Mouse (Mus musculus) adrenal gland (tissue): ENCODE measurements around the gene Vwce.

Experiments used
- intact Hi-C: fragments of 180-260 bp; cut with DNase I; formaldehyde crosslinking; loops from one replicate; pipeline ENCODE4 v1.15.1; 2025

Vwce gene

DNA sequence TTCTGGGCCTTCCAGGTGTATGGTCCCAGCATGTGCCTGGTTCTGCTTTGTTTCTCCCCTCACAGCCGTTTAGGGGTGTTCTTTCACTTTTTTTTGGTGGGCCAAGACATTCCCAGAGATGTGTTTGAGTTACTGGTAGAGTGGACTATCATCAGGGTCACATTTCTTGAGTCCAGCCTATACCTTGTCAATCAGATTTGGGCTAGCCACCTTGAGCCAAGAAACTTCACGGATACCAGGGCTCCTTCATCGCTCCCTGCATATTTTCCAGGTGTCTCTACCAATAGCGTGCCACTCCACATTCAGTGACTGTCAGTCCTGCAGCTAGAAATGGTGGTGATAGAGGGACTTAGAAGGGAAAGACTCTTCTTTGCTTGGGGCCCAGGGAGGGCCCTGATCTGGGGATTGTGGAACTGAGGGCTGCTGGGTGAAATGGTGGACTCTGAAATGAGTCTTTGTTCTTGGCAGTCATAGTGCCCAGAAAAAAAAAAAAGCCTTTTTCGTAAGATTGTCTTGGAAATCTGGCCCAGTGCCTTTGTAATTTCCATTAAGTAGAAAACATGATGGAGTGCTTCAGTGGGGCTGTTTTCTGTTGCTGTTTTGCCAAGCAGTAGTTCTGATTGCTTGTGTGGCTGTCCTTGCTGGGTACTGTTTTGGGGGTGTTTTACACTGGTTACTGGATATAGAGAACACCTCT lies 55.6 kb downstream of the Vwce start:
- intact Hi-C loops: no loop called here

DNA sequence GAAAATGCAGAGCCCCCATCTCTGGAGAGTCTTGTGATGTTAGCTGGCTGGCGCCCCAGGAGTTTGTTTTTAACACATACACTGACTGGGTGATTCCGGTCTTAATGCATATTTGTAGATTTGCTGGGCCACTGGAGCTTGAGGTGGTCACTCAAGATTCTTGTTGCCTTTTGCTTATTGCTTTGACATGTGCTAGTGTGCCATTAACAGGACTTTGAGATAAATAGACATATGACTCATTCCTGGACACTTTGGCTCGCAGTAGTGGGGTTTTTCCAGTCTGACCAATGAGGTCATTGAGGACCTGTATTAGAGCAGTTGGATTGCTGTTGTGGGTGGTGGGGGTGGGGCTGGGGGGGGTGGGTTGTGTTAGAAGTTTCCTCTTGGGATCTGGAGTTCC lies 56.3 kb downstream of the Vwce start:
- intact Hi-C loops: no loop called here

DNA sequence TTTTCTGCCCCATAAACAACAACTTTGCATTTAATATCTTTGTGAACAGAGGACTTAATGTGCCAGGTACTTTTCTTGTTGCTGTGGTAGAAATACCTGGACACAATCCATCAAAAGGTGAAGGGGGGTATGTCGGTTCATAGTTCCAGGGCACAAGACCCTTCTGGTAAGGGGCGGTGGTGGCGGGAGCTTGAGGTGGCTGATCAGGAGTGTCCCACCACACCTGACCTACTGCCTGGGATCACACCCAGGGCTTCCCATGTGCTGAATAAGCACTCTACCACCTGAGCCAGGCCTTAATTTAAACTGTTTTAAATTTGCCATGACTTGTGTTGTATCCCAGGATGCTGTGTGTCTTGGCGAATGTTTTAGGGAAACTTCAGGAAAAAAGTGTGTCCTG lies 57.1 kb downstream of the Vwce start:
- intact Hi-C loops: no loop called here

DNA sequence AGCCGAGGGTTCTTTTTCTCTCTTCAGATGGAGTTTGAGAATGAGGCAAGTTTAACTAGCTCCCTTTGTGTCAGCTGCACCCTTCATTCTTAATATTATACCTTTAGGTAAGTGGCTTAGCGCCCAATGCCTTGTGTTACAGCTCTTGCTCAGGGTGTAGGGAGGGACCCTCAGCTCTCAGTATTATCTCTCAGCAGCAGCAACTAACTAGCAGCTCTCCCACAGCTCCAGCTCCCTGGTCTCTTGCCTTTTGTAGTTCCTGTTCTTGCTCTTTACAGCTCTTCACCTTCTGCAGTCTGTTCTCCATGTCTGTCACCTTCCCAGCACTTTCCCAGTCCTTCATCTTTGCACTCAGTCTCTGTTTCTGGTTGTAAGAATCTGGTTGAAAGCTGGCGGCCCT lies 57.6 kb downstream of the Vwce start:
- intact Hi-C loops: no loop called here

DNA sequence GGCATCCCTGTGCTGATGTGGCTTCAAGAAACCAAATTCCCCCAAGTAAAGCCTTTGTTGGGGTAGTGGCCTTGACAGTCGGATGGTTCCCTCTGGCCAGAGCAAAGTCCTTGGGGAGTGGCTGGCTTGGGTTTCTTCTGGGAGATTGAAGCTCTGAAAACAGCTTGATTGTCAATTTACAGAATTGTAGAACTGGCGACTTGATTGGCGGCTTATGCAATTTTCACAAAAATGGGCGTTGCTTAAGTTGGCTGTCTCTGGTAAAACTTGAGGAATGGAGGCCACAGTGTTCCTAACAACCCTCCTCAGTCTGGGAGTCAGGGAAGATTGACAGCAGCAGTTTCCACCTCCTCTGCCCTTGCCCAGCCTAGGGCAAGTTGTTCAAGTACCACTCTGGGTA lies 58.3 kb downstream of the Vwce start:
- intact Hi-C loops: no loop called here

DNA sequence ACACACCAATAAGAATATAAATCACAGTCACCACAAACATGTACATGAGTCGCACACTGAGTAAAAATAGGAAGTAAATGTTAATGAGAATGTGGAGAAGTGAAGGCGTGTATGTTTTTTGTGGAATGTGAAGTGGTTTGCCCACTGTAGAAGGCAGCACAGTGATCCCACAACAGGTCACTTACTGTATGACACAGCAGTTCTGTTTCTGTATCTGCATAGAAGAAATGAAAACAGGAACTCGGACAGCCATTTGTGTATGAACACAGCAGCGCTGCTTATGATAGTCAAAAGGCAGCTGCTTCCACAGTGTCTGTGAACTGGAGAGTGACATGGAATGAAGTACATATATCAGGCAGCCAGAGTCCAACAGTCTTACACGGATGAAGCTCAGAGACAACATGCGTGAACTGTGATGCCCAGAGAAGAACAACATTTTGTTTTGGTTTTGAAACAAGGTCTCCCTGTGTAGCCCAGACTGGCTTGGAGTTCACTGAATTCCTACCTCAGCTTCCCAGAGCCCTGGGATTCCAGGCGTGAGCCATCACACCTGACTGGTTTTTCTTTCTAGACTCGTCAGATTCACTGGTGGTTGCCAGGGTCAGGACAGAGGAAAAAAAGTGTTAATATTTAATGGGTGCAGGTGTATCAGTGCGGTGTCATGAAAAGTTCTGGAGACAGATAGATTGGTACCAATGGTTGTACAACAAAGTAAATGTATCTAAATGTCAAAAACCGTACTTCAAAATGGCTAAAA lies 60.1 kb downstream of the Vwce start:
- intact Hi-C loops: no loop called here

DNA sequence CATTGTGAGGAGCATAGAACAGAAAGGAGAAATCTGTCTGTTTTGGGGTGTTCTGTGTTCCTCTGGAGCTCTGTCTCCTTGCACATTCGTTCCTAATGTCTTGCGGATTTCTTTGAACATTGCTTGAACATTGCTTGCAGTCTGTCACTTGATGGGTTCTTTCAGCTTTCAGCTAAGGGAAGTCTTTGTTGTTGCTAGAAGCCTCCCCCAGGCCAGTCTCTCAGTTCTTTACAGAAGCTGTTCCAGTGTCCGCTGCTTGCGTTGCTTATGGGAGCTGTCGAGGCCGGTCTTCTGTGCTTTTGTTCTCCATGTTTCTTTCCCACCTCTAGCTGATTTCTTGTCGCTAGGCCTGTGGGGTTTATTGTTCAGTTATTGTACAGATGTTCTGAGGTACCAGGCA lies 61.8 kb downstream of the Vwce start:
- intact Hi-C loops: no loop called here

DNA sequence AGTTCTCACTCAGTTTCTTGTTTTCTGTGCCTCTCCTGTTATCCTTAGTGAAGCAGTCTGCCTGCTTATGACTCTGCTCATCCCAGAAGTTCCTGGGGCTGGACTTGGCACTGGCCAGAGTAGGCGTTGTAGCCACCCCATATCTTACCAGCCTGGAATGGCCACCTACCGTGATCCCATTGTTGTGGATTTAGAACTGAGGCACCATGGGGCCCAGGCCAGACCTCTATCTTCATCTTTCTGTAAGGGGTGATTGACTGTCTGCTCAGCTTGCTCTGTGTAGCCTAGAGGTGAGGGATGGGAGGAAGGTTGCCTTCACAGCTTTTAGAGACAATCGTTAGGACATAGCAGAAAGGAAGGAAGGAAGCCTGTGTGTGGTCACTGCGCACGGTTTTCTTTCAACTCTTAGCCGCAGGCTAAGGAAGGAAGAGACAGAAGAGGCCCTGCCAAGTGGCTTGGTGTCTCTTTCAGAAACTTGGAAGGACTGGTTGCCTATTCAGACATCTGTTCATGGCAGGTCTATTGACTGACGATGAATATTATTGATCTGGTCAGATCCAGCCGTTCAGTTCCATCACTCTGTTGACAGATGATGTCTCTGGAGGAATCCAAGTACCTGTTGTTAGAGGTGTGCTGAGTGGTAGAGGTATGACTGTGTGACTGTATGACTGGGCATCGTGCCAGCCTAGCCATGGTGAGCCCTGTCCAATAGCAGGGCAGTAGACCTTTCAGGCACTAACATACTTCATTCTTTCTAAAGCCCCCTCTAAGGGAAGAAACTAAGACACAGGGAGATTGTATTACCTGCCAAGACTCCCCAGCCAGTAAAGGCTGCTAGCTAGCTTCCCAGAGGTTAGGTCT lies 64.3 kb downstream of the Vwce start:
- intact Hi-C loops: no loop called here

DNA sequence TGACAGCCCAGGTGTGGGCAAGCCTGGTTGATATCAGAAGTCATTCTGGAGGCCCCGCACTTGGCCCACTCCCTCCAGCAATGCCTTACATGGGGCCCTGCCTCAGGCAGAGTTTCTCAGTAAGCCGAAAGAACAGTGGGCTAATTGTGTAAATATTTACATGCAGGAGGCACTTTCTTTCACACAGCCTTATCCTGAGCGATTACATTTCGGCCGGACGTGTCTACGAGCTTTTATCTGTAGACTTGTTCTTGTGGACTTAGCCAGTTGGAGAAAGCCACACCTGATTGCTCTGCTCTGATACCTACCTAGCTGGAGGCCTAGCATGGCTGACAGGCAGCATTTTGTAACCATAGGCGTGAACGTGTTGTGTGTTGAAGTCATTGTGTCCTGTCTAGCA lies 65.8 kb downstream of the Vwce start:
- intact Hi-C loops: no loop called here

DNA sequence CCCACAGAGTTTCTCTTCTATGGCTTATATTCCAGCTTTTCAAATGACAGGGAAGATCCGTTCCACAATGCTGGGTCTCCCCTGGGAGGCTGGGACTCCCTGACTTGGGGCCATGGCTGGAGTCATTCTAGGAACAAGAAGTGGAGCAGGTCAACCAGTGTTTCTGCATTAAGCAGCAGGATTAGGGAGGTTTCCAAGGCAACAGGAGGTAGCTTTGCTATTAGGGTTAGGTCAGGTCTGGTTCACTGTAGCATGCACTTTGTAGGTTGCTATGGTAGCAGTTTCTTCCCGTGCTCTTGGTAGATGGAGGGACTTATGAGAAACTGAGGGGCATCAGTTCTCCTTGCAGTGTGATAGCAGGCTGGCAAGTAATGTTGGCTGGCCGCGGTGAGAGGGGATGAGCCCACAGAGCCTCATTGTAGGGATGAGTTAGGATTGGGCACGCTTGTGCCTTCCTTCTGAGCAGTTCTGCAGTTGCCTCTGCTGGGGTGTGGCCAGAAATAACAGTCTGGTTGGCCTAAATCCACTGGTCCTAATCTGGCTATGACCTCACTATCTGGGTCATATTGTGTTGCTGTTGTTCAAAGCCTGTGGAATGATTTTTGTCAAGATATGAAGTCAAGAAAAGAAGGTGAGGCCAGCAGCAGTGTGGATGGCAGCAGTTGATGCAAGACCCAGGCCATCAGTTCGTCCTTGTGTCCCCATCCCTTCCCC lies 67.2 kb downstream of the Vwce start:
- intact Hi-C loops: no loop called here

DNA sequence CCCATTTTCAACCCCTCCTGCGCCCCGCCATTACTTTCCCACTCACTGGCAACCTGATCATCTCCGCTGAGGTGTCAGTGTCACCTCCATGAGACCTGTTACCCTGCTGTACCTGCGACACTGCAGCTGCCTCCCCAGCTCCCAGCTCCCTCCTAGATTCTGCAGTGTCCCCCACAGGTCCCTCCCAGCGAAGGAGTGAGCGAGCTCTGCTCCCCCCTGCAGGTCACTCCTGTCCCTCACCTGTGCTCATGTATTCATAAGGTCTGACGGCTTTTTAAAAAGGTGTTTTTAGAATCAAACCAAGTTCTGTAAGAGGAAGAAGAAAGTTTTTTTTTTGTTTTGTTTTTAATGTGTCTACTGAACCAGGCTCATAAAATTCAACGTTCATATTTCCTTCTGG lies 68.1 kb downstream of the Vwce start:
- intact Hi-C loops: no loop called here

DNA sequence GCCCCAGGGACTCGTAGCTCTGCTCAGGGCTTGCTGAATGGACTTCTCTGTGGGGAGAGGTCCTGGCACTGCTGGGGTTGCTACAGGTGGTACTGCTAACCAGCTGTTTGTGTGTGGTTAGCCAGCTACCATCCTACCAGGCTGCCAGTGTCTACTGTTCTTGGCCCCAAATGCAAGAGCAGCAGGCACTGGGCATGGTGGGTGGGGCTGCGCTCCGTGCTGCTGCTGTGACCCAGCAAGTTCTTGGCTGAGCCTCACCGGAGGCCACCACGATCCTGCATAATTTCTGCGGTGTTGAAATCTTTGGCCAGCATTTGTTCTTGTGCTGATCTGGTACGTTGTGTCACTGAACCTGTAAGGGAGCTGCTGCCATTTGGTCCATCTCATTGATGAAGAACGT lies 69.5 kb downstream of the Vwce start:
- intact Hi-C loops: no loop called here

DNA sequence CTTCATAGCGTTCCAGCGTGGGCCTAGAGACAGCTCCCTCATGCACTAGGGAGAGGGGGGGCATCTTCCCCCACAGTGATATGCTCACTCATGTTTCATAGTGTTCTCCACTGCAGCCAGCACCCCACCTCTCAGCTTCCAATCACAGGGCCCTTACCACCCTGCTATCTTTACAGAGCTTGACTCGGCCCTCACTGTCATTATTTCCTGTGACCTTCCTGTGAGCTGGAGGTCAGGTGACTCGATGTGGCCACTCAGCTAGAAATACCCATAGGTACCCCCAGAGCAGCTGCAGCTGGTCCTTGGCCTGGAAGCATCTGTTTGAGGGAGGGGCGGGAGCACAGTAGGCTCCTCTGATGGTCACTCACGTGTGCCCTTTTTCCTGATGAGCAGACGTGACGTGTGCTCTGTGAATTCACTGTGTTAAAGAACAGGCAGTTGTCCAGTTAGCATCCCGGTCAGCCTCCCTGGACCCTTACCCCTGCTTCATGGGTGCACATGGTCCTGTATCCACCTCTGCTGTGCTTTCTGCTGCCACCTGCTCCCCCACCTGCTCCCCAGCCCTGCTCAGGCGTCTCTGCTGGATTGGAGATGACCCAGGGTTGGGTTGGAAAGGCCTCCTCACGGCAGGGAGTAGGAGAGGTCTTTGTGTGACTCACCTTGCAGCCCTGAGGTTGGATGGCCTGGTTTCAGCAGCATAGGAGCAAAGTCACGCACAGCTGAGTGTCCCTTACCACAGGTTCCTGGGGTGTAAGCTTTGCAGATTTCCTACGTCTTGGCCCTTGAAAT lies 73.3 kb downstream of the Vwce start:
- intact Hi-C loops: no loop called here

DNA sequence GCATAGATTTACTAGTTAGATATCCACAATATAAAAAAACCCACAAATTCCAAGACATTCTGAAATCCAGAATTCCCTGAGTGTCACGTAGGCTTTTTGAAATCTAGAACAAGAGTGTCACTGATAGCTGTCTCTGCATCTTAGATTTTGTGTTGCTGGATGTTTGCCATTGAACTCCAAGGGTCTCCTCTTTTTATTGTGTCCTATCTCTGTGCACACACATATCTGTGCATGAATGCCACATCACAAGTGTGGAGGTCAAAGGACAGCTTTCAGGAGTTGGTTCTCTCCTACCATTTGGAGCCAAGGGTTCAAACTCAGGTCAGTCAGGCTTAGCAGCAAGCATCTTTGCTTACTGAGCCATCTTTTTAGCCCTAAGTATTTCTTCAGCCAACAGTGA lies 73.9 kb downstream of the Vwce start:
- intact Hi-C loops: no loop called here

DNA sequence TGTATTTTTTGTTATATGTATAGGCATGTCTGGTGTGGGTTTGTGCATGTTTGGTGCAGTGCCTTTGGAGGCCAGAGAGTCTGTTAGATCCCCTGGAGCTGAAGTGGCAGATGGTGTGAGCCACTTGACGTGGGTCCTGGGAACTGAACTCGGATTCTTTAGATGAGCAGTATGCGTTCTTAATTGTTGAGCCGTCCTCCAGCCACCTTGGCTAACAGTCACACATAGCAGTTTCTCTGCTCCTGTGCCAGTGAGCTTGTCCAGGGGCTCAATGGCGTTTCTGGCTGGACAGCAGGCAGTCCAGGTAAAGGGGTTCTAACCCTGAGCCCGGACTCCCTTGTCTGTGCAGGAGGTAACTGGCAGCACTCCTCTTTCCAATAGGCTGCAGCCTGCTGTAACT lies 74.9 kb downstream of the Vwce start:
- intact Hi-C loops: loop anchor here (1.0 kb wide), 1 partner anchor 31 kb away; the partner anchor contains the start of gene Pga5

DNA sequence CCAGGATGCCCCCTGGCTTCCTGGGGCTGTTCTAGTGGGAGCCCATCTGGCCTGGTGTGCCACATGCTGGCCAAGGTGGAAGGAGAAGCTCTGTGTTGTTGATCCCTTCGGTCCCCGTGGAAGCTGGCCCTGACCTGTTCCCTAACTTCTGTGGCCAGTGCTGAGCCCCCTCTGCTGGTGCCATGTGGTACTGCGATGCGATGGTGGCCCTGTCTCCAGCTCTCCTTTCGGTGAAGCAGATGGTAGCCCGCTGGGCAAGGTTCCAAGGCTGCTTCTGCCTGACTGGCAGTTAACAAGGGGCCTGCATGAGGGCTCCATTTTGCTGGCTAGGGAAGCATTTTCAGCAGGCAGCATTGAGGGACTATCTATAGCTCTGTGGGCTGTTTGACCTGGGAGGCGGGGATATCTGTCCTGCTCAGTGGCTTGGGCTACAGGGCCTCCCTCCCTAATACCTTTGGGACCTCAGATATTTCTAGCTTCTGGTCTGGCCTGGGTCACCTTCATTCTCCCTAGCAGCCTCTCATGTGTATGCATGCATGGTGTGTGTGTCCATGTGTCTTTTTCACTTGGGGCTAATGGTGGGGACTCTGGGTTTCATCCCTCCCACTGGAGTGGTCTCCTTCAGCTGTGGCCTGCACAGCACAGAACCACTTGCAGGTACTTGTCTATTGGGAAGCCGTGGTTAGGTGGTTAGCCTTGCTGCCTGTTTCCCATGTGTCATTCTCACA lies 75.5 kb downstream of the Vwce start:
- intact Hi-C loops: loop anchor here (1.0 kb wide), 1 partner anchor 31 kb away; the partner anchor contains the start of gene Pga5

DNA sequence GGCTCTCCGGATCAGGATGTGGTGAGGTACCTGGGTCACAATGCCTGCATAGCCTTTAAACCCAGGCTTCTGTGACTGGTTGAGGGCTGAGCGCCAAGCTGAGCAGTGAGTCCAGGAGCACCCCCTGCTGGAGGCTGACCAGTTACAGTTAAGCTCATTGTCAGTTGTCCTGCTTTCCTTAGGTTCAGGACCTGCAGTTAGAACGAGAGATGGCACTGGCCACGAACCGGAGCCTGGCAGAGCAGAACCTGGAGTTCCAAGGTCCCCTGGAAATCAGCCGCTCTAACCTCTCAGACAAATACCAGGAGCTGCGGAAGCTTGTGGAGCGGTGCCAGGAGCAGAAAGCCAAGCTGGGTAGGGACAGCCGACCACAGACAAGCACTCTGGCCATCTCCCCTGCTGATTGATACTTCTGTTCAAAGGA lies 76.1 kb downstream of the Vwce start:
- intact Hi-C loops: no loop called here

DNA sequence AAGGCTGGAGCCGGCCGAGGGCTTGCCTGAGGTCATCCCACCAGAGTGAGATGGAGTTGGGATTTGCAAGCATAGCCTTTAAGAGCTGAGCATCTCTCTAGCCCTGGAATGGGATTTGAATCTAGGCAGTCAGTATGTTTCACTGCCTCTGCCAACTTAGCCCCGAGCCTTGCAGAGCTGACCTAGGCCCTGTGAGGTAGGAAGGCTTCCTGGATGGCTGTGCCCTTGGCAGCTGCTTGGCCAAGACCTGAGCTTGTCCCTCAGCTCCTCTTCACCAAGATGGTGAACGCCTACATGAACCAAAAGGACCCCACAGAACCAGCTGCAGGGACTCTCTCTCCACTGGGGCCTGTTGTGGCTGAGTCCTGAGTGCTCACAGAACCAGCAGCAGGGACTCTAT lies 76.7 kb downstream of the Vwce start:
- intact Hi-C loops: no loop called here

DNA sequence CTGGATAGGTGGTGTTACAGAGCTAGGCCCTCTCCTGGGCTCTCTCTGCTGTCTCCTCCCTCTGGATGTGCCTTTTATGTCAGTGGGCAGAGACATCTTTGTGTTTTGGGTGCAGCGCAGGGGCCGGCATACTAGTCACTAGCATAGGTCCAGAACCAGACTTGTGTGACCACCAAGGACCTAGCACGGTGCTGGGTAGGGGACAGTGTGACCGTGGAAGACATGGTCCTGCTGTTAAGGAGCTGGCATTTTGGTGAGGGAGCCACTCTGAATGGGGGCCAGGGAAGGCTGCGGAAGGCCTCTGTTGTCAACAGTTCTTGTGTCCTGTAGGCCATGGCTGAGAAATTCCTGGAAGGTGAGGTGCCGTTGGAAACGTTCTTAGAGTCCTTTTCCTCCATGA lies 78.2 kb downstream of the Vwce start:
- intact Hi-C loops: no loop called here

DNA sequence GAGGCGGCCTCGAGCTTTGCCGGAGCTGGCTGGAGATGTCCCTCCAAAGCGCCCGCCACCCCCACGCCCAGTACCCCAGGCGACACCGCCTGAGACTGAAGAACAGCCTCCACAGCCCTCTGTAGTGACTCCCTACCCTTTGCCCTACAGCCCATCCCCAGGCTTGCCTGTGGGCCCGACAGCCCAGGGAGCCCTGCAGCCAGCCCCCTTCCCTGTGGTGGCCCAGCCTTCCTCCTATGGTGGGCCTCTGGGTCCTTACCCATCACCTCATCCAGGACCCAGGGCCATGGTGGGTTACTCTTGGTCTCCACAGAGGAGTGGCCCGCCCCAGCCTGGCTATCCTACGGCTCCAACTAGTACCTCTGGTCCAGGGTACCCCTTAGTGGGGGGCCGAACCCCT lies 78.6 kb downstream of the Vwce start:
- intact Hi-C loops: no loop called here
